Mouse (Mus musculus): Measurements from ENCODE around the gene Nutf2. TPM values are rescaled to one million over a fixed set of nuclear protein-coding genes. Genes with fewer than 3 reads are reported as not detected.

Gene Nutf2
- total RNA-seq, 2 experiments from 2014 or later = 63.8 to 66.0 TPM

DNA sequence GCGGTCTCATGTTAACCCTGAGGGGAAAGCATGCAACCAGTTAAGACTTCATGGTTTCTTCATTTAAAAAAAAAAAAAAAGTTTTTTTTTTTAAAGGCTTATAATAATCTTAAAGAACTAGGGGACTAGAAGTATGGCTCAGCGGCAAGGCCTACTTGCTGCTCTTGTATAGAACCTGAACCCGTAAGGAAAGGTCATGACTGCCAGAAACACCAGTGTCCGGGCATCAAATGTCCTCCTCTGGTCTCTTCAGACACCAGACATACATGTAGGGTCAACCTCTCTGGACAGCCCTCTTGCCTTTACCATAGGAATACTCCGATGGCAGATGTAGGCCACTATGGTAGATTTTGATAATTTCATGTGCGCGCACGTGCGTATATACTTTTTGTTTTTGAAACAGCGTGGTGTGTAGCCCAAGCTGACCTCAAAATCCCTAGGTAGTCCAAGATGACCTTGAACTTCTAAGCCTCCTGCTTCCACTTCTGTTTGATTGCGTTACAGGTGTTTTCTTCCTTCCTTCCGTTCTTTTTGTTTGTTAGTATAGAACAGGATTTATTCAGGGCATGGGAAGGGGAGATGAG, 8.1 kb upstream of the Nutf2 start:
- no peak for DNase-seq

DNA sequence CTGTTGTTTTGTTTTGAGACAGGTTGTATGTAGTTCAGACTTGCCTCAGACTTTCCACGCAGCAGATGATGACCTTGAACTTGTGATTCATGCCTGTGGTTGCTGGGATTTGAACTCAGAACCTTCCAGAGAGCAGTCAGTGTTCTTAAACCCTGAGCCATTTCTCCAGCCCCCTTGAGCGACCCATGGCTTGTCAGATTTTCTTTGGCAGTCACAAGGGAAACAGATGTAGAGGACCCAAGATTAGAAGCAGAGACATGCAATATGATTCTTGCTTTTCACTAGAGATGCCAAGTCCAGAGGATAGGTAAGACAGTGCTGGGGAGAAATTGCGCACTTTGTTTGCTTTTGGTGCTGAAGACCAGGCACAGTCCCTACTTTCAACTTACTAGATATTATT, 7.2 kb upstream of the Nutf2 start, which contains the start of gene Cenpt:
TSS of gene Cenpt (minus strand) at position 101 of the 400 bp plus-strand sequence.
- DNase-seq = no peak
- intact Hi-C loops (cut with DNase I; ENCODE audit: low total_unique reads) = no loop called here

More for the DNA sequence above, 8.1 kb upstream of the Nutf2 start:
- intact Hi-C loops (cut with DNase I; ENCODE audit: low total_unique reads) = no loop called here

DNA sequence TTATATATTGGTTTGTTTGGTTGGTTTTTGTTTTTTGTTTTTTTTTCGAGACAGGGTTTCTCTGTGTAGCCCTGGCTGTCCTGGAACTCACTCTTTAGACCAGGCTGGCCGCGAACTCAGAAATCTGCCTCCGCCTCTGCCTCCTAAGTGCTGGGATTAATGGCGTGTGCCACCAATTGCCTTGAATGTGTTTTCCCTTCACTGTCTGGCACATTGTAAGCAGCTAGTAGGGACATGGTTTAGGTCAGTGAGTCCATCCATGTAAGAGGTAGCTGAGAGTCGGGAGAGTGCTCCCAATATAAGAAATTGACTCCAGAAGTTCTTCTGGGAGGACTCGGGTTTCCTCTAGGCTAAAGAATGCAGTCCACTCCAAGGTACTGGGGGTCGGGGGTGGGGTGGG, 6.1 kb upstream of the Nutf2 start:
- no peak for DNase-seq
- intact Hi-C loops (cut with DNase I; ENCODE audit: low total_unique reads) = no loop called here

DNA sequence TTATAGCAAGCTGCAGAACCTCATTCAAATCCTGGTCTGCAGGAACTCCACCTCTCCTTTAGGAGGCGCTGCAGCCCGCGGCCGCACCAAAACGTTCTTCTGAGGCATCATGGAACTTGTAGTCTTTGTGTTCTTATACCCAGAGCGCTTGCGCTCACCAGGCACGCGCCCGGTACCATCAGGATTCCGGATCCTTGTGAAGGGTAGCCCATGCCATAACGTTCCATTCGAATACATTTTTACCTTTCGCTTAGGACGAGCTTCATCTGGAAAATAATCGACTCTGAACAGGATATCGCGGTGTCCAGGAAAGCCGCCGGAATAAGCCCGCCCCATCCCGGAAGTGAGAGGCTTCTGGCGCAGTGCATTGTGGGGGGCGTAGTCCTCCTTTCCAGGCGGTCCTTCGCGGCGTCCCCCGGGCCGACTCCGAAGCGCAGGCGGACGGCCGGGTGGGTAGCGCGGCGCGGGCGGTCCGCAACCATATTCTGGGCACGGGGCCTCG, 5.6 kb upstream of the Nutf2 start, which contains the start of gene Thap11:
TSS of gene Thap11 (plus strand) at position 418 of the 502 bp plus-strand sequence.
- DNase-seq = peak; percentile 95
- intact Hi-C loops (cut with DNase I; ENCODE audit: low total_unique reads) = no loop called here

DNA sequence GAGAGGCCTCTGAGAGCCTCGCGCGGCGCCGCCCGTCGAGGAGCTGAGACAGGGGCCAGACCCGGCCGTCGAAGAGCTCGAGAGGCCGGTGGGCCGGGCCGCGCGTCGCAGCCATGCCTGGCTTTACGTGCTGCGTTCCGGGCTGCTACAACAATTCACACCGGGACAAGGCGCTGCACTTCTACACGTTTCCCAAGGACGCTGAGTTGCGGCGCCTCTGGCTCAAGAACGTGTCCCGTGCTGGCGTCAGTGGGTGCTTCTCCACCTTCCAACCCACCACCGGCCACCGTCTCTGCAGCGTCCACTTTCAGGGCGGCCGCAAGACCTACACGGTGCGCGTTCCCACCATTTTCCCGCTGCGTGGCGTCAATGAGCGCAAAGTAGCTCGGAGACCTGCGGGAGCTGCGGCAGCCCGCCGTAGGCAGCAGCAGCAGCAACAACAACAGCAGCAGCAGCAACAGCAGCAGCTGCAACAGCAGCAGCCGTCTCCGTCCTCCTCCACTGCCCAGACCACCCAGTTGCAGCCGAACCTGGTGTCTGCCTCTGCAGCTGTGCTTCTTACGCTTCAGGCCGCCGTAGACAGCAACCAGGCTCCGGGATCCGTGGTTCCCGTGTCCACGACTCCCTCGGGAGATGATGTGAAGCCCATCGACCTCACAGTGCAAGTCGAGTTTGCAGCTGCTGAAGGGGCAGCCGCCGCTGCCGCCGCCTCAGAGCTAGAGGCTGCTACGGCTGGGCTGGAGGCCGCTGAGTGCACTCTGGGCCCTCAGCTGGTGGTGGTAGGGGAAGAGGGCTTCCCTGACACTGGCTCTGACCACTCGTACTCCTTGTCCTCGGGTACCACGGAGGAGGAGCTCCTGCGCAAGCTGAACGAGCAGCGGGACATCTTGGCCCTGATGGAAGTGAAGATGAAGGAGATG, 4.9 kb upstream of the Nutf2 start:
- intact Hi-C loops (cut with DNase I; ENCODE audit: low total_unique reads) = no loop called here
- peak; percentile 53 for DNase-seq

DNA sequence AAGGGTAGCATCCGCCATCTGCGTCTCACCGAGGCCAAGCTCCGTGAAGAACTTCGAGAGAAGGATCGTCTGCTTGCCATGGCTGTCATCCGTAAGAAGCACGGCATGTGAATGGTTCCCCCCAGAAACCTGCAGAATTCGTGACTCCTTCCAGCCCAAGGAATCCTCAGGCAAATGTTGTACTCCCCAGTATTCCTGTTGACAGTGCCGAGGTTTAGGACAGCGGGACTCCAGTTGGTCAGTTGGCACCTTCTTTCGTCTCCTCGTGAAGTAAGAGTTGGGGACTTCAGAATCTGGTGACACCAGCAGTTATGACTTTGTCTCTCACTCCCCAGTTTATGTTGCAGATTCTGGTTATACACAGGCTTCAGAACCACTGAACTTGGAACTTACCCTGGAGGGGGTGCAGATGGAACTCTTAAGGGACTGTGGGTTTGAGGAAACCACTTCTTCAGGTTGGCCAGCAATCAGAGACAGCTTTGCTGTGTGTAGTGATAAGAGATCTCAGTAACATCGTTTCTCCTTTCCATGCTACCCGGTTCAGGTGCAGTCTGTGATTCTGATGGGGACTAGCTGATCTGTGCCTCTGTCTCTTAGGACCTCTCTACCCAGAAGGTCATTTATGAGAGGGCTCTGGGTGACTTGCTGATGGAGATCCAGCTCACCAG, 4.1 kb upstream of the Nutf2 start:
- intact Hi-C loops (cut with DNase I; ENCODE audit: low total_unique reads) = no loop called here
- no peak for DNase-seq

DNA sequence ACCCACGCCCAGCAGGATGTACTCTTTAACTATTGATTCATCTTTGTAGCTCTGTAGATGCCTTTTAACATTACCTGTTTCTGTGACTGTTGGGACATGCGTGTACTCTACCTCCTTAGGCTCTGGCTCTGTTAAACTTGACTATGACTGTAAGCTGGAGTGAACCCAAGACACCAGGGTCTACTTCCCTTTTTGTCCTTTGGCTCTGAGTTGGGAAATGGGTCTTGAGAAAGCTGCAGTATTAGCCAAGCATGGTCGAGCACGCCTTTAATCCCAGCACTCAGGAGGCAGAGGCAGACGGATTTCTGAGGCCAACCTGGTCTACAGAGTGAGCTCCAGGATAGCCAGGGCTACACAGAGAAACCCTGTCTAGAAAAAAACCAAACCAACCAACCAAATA, 1.9 kb upstream of the Nutf2 start:
- intact Hi-C loops (cut with DNase I; ENCODE audit: low total_unique reads) = no loop called here
- no peak for DNase-seq

DNA sequence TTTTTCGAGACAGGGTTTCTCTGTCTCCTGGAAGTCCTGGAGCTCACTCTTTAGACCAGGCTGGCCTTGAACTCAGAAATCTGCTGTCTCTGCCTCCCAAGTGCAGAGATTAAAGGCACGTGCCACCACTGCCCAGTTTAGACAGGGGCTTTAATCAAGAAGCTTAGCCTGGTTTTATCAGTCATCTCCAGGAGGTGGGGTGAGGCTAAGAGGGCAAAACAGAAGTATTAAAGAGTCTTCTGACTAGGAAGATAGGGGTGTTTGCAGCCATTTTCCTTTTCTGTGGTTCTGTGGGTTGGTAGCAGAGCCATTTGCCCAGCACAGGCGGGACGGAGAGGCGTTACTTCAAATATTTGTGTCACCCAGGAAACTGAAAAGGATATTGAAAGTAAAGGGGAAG, 1.1 kb upstream of the Nutf2 start:
- DNase-seq = no peak
- intact Hi-C loops (cut with DNase I; ENCODE audit: low total_unique reads) = no loop called here

DNA sequence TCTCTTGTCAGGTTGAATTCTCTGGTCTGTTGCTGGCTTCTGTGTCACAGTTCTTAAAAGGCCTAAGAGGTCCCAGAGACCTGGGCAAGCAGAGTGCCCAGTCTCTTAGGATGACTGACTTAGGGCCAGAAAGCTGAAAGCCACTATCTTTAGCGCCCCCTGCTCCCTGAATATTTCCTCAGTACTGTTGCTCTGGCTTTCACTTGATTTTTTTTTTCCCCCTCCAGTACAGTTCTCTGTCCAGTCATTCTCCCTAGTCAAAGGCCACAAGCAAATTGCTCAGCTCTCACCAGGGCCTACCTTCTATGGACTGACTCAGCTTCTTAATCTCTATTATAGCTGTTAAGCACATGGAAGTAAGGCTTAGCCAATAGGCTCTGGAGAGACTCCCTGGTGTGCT, 1.6 kb downstream of the Nutf2 start:
- no peak for DNase-seq
- intact Hi-C loops (cut with DNase I; ENCODE audit: low total_unique reads) = no loop called here

DNA sequence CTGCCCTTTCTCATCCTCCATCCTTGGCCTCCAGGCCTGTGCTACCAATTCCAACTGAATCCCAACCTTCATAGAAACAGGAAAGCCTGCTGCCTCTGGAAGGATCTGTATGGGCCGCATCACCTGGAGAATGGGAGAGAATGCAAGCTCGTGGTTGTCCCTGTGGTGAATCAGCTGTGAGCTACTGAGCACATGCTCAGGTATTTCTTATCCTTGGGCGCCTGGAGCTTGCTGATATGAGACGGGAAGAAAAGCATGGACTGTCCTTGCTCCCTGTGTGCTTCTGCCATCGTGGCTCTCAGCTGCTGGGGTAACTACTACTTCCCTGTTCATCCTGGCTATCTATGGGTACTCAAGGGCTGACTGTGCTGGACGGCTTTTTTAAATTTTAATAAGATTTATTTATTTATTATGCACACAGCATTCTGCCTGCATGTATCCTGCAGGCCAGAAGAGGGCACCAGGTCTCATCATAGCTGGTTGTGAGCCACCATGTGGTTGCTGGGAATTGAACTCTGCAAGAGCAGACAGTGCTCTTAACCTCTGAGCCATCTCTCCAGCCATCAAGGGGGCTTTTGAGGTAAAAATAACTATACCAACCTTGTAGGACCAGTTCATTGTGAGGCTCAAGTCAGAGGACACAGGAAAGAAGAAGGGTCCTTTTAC, 6.1 kb downstream of the Nutf2 start:
- intact Hi-C loops (cut with DNase I; ENCODE audit: low total_unique reads) = no loop called here

DNA sequence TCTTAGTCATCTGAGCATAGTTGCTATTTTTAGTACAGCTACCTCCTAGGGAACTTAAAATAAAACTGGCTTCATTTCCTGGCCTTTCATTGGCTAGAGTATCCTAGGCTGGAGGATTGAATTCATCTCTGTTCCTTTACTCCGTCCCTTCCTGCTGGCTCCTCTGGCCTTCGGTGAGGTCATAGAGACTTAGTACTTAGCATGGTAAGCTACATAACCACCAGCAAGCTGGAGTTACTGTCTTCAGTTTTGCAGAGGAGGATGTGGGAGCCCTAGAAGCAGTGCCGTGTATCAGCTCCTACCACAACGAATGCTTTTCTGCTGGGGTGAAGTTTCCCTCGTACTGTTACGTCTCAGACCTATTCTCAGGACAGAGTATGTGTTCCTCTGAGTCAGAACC, 13.9 kb downstream of the Nutf2 start:
- DNase-seq = peak; percentile 30
- intact Hi-C loops (cut with DNase I; ENCODE audit: low total_unique reads) = no loop called here

More for the DNA sequence above, 6.1 kb downstream of the Nutf2 start:
- no peak for DNase-seq

DNA sequence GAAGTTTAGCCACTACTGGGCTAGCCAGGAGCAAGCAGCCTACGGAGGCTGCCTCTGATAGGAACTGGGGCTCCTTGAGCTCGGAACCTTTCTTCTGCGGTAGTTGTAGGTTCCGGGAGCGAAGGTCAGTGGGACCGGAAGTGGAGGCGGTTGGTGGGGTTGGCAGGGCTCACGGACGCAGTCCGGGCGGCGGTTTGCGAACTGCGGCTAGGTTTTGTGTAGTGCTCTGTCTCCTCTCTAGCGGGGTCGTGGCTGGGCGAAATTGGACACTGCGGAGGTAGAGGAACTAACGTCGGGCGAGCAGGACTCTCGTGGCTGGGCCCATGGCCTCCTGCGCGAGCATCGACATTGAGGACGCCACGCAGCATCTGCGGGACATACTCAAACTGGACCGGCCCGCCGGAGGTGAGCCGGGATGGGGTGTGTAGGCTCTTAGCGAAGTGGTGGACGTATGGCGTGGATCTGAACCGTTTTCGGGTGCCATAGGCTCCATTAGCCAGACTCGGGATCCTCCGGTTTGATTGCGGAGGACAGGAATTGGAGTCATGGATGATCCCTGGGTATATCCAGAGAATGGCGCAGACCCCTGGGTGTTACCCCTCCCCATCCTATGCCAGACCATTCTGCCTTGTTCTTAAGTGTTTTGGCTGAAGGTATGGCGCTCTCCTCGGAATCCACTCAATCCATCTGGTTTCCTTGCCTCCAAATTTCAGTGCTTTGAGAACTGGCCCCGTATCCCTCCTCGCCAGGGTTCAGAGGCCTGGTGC, 20.6 kb downstream of the Nutf2 start, which contains the start of gene Edc4:
TSS of gene Edc4 (plus strand) at position 128 of the 767 bp plus-strand sequence.
- peak; percentile 82 for DNase-seq
- intact Hi-C loops (cut with DNase I; ENCODE audit: low total_unique reads) = no loop called here

DNA sequence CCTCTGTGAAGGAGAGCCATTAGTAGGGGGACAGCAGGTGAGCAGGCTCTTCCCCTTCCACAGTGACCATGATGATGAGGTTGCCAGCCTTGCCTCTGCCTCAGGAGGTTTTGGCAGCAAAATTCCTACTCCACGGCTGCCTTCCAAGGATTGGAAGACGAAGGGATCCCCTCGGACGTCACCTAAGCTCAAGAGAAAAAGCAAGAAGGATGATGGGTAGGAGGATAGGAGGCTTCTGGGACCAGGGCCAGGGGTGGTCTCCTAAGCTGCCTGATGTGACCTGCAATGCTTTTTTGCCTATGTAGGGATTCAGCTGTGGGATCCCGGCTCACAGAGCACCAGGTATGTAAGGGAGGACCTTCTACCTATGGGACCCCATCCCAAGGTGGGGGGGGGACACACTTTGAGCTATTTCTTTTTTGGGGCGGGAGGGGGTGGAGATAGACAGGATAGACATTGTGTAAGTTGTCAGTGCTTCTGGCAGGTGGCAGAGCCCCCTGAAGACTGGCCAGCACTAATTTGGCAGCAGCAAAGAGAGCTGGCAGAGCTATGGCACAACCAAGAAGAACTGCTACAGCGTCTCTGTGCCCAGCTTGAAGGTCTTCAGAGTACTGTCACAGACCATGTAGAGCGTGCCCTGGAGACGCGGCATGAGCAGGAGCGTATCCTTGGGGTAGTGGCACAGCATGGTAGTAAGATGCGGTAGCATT, 29.5 kb downstream of the Nutf2 start:
- intact Hi-C loops (cut with DNase I; ENCODE audit: low total_unique reads) = no loop called here

DNA sequence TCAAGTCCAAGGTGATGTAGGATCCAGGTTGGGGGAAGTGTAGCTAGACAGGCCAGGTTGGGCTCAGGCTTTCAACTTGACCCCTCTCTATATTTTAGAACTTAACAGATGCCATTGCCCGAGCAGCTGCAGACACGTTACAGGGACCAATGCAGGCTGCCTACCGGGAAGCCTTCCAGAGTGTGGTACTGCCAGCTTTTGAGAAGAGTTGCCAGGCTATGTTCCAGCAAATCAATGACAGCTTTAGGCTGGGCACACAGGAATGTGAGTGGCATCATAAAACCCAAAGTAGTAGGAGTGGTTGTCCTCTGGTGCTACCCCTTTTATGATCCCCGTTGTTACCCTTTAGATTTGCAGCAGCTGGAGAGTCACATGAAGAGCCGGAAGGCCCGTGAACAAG, 30.5 kb downstream of the Nutf2 start:
- intact Hi-C loops (cut with DNase I; ENCODE audit: low total_unique reads) = no loop called here
- peak; percentile 59 for DNase-seq

More for the DNA sequence above, 29.5 kb downstream of the Nutf2 start:
- DNase-seq = no peak

DNA sequence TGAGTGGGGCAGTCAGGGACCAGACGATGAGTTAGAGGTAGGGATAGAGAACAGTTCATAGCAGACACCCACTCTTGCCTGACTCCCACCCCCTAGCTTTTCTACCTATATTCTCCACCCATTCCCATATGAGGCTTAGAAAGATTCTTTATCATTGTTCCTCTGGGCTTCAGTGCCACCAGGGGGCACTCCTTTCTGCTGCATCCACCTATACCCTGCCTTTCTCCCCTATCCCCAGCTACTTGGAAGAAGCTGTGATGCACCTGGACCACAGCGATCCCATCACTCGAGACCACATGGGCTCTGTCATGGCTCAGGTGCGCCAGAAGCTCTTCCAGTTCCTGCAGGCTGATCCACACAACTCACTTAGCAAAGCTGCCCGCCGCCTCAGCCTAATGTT, 32.1 kb downstream of the Nutf2 start:
- no peak for DNase-seq
- intact Hi-C loops (cut with DNase I; ENCODE audit: low total_unique reads) = no loop called here

DNA sequence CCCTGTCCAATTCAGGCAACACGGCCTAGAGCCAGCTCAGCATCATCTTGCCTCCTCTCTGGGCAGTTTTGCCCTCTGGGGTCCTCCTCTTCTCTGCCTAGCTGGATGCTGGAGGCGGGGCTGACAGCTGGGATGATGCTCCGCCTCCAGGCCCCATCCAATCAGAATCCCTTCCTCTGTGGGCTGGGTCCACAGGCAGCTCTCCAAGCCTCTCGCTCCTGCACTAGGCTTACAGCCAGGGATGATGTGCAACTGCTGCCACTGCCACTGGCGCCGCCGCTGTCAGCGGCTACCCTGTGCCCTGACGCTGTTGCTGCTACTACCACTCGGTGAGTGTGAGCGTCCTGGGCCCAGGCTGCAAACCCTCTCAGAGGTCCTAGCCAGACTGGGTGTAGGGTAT, 33.0 kb downstream of the Nutf2 start, which contains the start of gene Nrn1l:
TSS of gene Nrn1l (plus strand) at position 229 of the 400 bp plus-strand sequence.
- peak; percentile 86 for DNase-seq
- intact Hi-C loops (cut with DNase I; ENCODE audit: low total_unique reads) = no loop called here

DNA sequence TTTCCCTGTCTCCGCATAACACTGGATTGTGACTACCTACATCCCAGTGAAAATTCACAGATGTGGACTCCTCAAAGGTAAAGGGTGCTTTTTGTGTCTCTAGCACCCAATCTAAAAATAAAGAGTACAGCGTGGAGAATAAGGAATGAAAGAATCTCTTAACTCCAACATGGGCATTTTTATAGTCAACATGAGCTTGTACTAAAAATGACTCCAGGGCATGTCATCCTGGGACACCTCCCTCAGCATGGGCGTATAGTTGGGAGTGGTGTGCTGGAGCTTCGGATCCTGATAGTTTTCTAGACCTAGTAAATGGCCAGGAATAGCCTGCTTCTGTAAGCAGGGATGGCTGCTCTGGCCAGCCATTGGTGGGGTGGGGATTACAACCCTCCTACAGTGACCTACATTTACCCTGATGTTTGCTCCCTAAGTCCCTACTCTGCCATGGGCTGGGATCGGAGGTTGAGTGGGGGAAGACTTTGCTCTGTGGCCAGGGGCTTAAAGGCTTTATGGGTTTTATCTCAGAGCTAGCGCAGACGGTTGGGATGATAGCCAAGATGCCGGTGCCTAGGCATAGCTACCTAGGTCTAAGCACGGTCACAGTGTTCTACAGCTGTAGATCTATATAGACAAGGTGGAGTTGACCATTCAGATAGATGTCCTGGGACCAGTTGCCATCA, 37.6 kb downstream of the Nutf2 start:
- DNase-seq = no peak
- intact Hi-C loops (cut with DNase I; ENCODE audit: low total_unique reads) = no loop called here
